Mouse (Mus musculus): ENCODE results near the gene Lrrc20.

DNA sequence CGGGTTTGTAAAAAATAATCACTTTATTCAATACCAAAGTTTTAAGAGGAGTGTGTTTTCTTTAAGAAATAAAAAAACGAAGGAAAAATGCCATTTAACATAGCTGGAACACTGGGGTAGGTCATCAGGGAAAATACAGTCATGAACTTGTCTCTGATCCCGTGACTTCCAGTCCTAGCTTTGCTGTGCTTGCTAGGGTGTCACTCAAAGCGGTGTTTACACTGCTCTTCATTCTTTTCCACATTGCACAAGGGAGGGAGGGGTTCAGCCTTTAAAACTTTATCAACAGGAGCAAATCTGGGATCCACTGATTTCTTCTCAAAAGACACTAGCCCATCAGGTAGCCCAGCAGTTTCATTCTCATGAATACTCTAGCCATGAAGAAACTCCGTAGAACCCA, 34.3 kb downstream of the Lrrc20 start:
- no peak for TF ChIP-seq POLR2A (IDR thresholded peaks at IDR 0.05; ENCODE audit: low read depth, low read length)
- no peak for TF ChIP-seq CTCF (IDR thresholded peaks at IDR 0.05; ENCODE audit: extremely low read depth, insufficient read depth, insufficient read length, insufficient replicate concordance)

All from spleen, adult 2 months (tissue).